Mouse (Mus musculus): ENCODE data around the gene Tbx1.

Gene Tbx1

GRCm38 (mm10) chr16:18587847-18588737 lies 2.4 kb downstream of the Tbx1 start:
- DNase-seq (ENCODE audit: low read depth): no peak

GRCm38 (mm10) chr16:18586906-18587546 lies 3.4 kb downstream of the Tbx1 start:
- DNase-seq (ENCODE audit: low read depth): no peak

DNA sequence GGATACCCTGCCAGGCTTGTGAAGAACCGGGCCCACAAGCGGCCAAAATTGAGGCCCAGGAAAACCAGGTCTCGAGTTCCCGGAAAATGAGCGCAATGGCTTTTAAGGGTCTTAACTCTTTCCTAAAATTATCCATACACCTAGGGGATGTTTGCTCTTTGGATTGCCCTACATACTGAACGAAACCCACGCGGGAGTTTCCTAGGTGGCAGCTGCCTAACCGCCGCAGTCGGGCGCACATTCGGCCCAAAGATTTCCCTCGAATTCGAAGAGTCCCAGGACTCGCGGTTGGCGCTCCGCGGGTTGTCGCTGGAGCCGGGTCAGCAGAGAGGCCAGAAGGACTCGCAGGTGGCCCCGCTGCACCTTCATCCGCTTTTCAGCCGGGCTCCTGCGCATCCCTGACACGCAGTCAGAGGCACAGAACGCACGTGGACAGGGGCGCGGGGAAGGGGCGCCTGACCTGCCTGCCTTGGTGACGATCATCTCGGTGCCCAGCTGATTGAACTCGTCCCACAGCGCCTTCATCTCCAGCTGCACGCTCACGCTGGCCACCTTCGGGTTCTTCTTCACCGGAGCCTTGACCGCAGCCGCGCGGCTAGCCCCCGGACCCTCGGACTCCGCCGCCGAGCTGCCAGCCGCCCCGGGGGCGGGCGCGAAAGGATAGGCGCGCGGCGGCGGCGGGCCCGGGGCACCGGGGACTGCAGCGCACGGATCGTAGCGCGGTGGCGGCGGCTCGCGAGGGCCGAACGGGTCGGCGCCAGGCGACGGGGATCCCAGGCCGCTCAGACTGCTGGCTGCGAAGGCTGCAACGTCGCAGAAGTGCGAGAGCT lies 4.2 kb downstream of the Tbx1 start:
- no peak for DNase-seq (ENCODE audit: low read depth)

DNA sequence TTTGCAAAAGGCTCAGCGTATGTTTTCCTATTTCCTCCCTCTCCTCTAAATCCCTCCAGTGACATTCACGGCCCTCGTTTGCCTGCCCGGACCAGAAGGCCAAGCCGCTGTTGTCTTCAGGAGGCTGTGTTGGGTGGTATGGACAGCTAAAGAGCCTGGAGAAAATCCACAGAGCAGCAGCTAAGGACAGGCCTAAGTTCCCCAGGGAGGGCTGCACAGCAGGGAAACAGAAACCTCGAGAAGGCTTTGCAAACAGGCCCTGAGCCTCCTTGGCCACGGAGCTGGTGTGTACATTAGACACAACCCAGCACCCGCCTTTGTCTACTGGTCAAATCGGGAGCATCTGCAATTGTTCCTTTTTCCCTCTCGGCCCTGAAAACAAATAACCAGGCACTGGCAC lies 4.8 kb downstream of the Tbx1 start:
- no peak for DNase-seq (ENCODE audit: low read depth)

GRCm38 (mm10) chr16:18584901-18585510 lies 5.5 kb downstream of the Tbx1 start:
- no peak for DNase-seq (ENCODE audit: low read depth)

GRCm38 (mm10) chr16:18583673-18584357 lies 6.7 kb downstream of the Tbx1 start:
- no peak for DNase-seq (ENCODE audit: low read depth)

GRCm38 (mm10) chr16:18583169-18583568 lies 7.3 kb downstream of the Tbx1 start:
- DNase-seq (ENCODE audit: low read depth): no peak

DNA sequence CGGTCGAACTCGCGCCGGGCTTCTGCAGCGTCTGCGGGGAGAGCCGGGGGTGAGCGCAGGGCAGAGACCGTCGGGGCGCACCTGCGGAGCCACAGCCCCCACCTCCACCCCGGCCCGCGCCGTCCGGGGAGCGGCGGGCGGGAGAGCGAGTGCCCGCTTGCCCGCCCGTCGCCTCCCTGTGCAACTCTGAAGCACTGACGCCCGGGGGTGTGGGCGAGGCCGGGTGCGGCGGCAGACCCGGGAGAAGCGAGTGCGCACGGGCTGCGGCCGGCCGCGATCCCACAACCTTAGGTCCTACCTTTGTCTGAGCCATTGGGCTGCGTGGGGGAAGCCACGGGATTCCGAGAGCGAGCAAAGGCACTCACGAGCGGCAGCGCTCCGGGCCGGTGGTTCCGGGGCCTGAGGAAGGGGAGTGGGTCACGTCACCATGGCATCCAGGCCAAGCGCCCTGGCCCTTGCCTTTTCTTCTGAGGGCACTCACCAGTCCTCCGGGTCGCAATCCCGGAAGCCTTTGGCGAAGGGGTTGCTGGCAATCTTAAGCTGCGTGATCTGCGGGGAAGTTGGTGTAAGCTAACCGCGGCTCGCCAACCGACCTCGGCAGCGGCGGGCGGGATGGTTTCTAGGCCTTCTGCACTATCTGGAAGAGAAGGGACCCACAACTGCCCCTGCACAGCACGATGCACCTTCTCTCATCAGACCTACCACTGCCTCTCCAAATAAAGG lies 7.9 kb downstream of the Tbx1 start:
- no peak for DNase-seq (ENCODE audit: low read depth)

GRCm38 (mm10) chr16:18581623-18582205 lies 8.8 kb downstream of the Tbx1 start:
- no peak for DNase-seq (ENCODE audit: low read depth)

GRCm38 (mm10) chr16:18581050-18581622 lies 9.3 kb downstream of the Tbx1 start:
- no peak for DNase-seq (ENCODE audit: low read depth)

GRCm38 (mm10) chr16:18580389-18580788 lies 10.1 kb downstream of the Tbx1 start:
- DNase-seq (ENCODE audit: low read depth): no peak

DNA sequence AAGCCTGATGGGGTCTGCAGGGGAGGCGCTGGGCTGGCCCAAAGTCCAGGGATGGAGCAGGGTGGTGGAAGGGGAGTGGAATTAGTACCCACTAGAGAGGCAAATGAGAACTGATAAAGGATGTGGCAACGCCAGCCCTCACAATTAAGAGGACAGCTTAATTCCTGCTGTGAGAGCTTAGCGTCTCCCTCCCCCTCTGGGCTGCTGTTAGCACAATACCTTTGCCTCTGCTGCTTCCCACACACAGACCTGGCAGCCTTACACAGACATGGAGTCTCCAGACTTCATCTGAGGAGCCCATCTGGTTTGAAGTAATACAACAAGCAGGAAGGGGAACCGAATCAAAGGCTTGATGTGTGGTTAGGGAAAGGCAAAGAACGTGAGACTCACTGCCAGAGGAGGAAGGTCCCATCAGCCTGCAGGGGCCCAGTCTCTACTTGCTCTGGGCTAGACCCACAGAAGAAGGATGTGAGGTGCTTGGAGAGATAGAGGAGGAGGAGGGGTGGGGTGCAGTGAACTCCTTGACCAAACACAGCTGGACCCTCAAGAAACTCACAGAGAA lies 12.8 kb downstream of the Tbx1 start:
- no peak for DNase-seq (ENCODE audit: low read depth)

DNA sequence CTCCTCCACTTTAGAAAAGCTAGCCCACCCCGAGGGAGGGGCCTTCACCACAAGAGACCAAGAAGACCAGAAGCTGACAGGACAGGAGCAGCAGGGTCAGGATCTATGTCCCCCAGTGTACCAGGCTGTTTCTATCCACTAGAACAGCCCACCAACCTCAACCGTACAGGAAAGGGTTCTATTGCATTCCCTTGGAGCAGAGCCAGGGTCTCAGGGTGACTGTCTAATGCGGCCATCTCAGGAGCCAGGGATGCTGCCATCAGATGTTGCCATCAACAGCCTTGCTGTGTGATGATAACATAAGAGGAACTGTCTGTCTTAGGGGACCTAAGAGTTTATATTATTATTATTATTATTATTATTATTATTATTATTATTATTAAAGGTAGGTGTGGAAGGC lies 13.4 kb downstream of the Tbx1 start:
- DNase-seq (ENCODE audit: low read depth): no peak

DNA sequence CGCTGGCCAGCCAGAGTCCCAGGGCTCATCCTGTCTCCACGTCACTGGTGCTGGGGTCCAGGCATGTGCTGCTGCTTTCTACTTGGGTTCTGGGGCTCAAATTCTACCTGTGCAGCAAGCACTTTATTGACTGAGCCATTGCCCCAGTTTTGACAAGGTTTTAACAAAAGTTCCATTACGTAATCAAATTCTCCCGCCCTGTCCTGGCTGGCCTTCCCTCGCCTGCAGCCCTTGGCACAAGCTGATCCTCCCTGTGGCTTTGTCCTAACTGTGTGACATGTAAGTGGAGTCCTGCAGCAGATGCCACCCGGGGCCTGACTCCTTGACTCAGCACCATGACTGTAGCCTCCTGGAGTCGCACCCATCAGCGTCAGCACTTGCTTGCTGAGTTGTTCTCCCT lies 16.3 kb downstream of the Tbx1 start:
- no peak for DNase-seq (ENCODE audit: low read depth)

DNA sequence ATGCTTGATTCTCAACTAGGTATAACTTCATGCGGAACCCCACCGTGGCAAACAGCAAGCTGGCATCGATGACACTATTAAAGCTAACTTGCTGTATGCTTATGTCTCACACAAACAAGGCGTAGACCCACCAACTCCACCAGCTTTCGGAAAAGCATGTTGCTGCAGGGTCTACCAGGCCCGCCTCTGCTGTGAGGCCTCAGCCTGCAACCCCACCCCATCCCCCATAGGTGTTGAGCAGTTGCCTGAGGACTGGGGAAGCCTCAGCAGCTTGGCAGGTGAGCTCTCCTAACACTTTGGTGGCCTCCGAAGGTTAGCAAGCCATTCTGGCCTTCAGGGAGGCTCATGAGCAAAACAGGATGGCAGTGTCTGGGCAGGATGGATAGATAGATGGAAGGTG lies 21.9 kb downstream of the Tbx1 start:
- no peak for DNase-seq (ENCODE audit: low read depth)

GRCm38 (mm10) chr16:18564472-18564871 lies 26.0 kb downstream of the Tbx1 start:
- no peak for DNase-seq (ENCODE audit: low read depth)

- DNase-seq (ENCODE audit: low read depth): no peak
Observed at GRCm38 (mm10) chr16:18556461-18556860, 34.0 kb downstream of the Tbx1 start.

GRCm38 (mm10) chr16:18555235-18555935 lies 35.1 kb downstream of the Tbx1 start:
- DNase-seq (ENCODE audit: low read depth): no peak

DNA sequence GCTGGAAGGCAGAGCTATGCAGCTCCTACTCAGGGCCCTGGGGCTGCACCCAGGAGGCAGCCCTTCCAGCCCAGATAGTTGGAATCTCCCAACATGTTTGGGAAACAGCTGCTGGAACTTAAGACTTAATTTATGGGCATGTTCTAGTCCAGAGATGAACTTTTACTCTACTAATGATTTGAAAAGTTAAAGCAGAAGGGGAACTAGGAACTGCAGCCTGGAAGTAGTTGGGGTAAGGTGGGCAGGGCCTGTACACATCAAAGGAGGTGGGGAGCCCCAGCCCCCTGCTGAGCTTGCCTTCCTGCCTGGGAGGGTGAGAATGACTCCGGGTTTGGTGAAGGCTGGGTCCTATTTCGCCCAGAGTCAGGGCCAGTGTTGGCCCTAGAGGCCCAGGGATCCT lies 35.8 kb downstream of the Tbx1 start:
- no peak for DNase-seq (ENCODE audit: low read depth)
